Mouse (Mus musculus) small intestine, adult 2 months (tissue): ENCODE data around the gene Col13a1.

ENCODE experiments used
- CTCF ChIP-seq: fragments of 200-500 bp; IDR thresholded peaks from 2 replicates; pipeline ENCODE4 v1.5.1; 2012; ENCODE audit warnings: low read depth, mild to moderate bottlenecking, control low read depth, inconsistent platforms, low read length, moderate library complexity, mixed read lengths; ENCODE audit not compliant: insufficient replicate concordance, insufficient read length; ENCODE audit errors: extremely low read depth
- POLR2A ChIP-seq: fragments of 200-500 bp; IDR thresholded peaks from 2 replicates; pipeline ENCODE4 v1.6.1; 2012; ENCODE audit warnings: low read depth, mild to moderate bottlenecking, control low read depth, inconsistent platforms, low read length, moderate library complexity

DNA sequence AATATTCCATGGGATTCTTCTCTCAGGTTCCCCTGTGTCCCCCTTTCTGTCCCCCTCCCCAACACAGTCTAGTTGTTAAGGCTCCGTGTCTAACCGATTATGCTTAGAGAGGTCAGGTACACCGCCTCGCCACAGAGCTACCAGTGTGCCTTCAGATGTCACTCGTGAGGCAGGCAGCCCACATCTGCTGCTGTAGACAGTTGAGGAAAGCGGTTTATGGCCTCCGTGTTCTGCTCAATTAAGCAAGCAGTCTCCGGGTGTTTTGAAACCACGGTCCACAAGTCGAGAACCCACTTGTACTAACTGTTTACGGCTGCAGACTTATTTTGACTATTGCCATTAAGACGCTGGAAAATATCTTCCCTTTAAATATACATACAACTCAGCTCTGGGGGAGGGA lies 48.8 kb upstream of the Col13a1 start:
- TF ChIP-seq CTCF = no peak
- no peak for TF ChIP-seq POLR2A
